Mouse (Mus musculus): ENCODE data around the gene Serpinb3c. TPM values are rescaled to one million over a fixed set of nuclear protein-coding genes. Genes with fewer than 3 reads are reported as not detected.
"Not testable (repeated sequence)": the region's sequence is repeated elsewhere in the genome, so short reads cannot be mapped to it uniquely, and the experiment has no call there.

Gene Serpinb3c
- total RNA-seq (2014; rRNA removed; ENCODE audit: low replicate concordance): not detected in 2 replicates
- polyA plus RNA-seq (2015; fragmentation: Nextera tagmentation; extraction: Ambion mirVana): not detected in 2 replicates

- not testable (repeated sequence) for H3K27me3 ChIP-seq (ENCODE audit: control insufficient read depth, insufficient read depth, low read length); H3K4me2 ChIP-seq (ENCODE audit: low read depth, low read length); H3K36me3 ChIP-seq (replicated peaks; ENCODE audit: control insufficient read depth, insufficient read depth, low read length); H3K9ac ChIP-seq (replicated peaks; ENCODE audit: low read depth, low read length); H3K27ac ChIP-seq (ENCODE audit: low read depth); H3K9me3 ChIP-seq (replicated peaks; ENCODE audit: control insufficient read depth, low read length); H3K4me1 ChIP-seq (ENCODE audit: control insufficient read depth, insufficient read depth); H3K4me3 ChIP-seq (ENCODE audit: low read depth, low read length); ATAC-seq (ENCODE audit: insufficient read depth, low read depth); DNase-seq (ENCODE audit: low spot score)
These were observed at the start of gene Serpinb3c, which contains the start of gene Serpinb3b for GRCm38 (mm10) chr1:107278261-107278660. Gene Serpinb3c, minus strand, starts transcription at chr1:107278371. Gene Serpinb3b, minus strand, starts transcription at chr1:107278361.

GRCm38 (mm10) chr1:107243170-107243569, 35.0 kb downstream of the Serpinb3c start:
- not testable (repeated sequence) for H3K4me1 ChIP-seq (ENCODE audit: control insufficient read depth, insufficient read depth); H3K4me2 ChIP-seq (ENCODE audit: low read depth, low read length); H3K4me3 ChIP-seq (ENCODE audit: low read depth, low read length); ATAC-seq (ENCODE audit: insufficient read depth, low read depth); H3K27ac ChIP-seq (ENCODE audit: low read depth); H3K27me3 ChIP-seq (ENCODE audit: control insufficient read depth, insufficient read depth, low read length); H3K36me3 ChIP-seq (replicated peaks; ENCODE audit: control insufficient read depth, insufficient read depth, low read length); H3K9ac ChIP-seq (replicated peaks; ENCODE audit: low read depth, low read length); H3K9me3 ChIP-seq (replicated peaks; ENCODE audit: control insufficient read depth, low read length)
- 28% methylated on average over 3 of the region's 3 CpGs for WGBS
- peak; percentile 9 for DNase-seq (ENCODE audit: low spot score)
- peak; percentile 41 for TF ChIP-seq CTCF (IDR thresholded peaks at IDR 0.05; ENCODE audit: low read depth)

Other genes starting within 250 kb of the Serpinb3c start
- gene Serpinb3a, start 226.1 kb downstream of the Serpinb3c start, total RNA-seq (2014; rRNA removed; ENCODE audit: low replicate concordance): 0.12 TPM in 1 of 2 replicates, not detected in the other
- gene Serpinb3a, start 226.1 kb downstream of the Serpinb3c start, polyA plus RNA-seq (2015; fragmentation: Nextera tagmentation; extraction: Ambion mirVana): not detected in 2 replicates
- not detected in 2 replicates for gene Serpinb3d, start 194.9 kb downstream of the Serpinb3c start, total RNA-seq (2014; rRNA removed; ENCODE audit: low replicate concordance)
- gene Serpinb3d, start 194.9 kb downstream of the Serpinb3c start, polyA plus RNA-seq (2015; fragmentation: Nextera tagmentation; extraction: Ambion mirVana): not detected in 2 replicates
- not detected in 2 replicates for gene Serpinb3b, start within 50 bp of the Serpinb3c start, total RNA-seq (2014; rRNA removed; ENCODE audit: low replicate concordance)
- gene Serpinb3b, start within 50 bp of the Serpinb3c start, polyA plus RNA-seq (2015; fragmentation: Nextera tagmentation; extraction: Ambion mirVana): not detected in 2 replicates
- not detected in 2 replicates for gene Serpinb11, start 82.8 kb upstream of the Serpinb3c start, total RNA-seq (2014; rRNA removed; ENCODE audit: low replicate concordance)
- not detected in 2 replicates for gene Serpinb11, start 82.8 kb upstream of the Serpinb3c start, polyA plus RNA-seq (2015; fragmentation: Nextera tagmentation; extraction: Ambion mirVana)
- not detected in 2 replicates for gene Serpinb7, start 121.3 kb upstream of the Serpinb3c start, total RNA-seq (2014; rRNA removed; ENCODE audit: low replicate concordance)
- gene Serpinb7, start 121.3 kb upstream of the Serpinb3c start, polyA plus RNA-seq (2015; fragmentation: Nextera tagmentation; extraction: Ambion mirVana): not detected in 2 replicates
- gene Serpinb2, start 233.1 kb upstream of the Serpinb3c start, total RNA-seq (2014; rRNA removed; ENCODE audit: low replicate concordance): not detected in 2 replicates
- gene Serpinb2, start 233.1 kb upstream of the Serpinb3c start, polyA plus RNA-seq (2015; fragmentation: Nextera tagmentation; extraction: Ambion mirVana): 0.18 TPM in 1 of 2 replicates, not detected in the other

All from heart, postnatal 0 days (tissue).